Mouse (Mus musculus) intestine, embryonic 16.5 days (tissue): ENCODE measurements around the gene Lrfn1. TPM values are rescaled to one million over a fixed set of nuclear protein-coding genes. Genes with fewer than 3 reads are reported as not detected.
"Not testable (repeated sequence)": the region's sequence is repeated elsewhere in the genome, so short reads cannot be mapped to it uniquely, and the experiment has no call there.

ENCODE experiments used
- ATAC-seq: fragments of 200-750 bp; cut with Nextera tagmentation; 2 replicates; pipeline ENCODE4 v1.8.0; 2017; ENCODE audit warnings: moderate TSS enrichment, moderate library complexity
- H3K27ac ChIP-seq: fragments of 300-500 bp; sonication (generic); 2 replicates; pipeline ENCODE4 v1.5.1; 2014; ENCODE audit warnings: mild to moderate bottlenecking, low read length
- H3K27me3 ChIP-seq: fragments of 300-500 bp; sonication (generic); replicated peaks from 2 replicates; pipeline ENCODE4 v1.6.1; 2014; ENCODE audit warnings: low read length, control low read depth, mixed read lengths; ENCODE audit not compliant: control insufficient read depth, insufficient read depth
- H3K36me3 ChIP-seq: fragments of 300-500 bp; sonication (generic); 2 replicates; pipeline ENCODE4 v1.6.1; 2014; ENCODE audit warnings: low read length, control low read depth; ENCODE audit not compliant: control insufficient read depth, insufficient read depth
- H3K4me1 ChIP-seq: fragments of 300-500 bp; sonication (generic); 2 replicates; pipeline ENCODE4 v1.6.1; 2014; ENCODE audit warnings: low read length, control low read depth, mixed read lengths; ENCODE audit not compliant: control insufficient read depth, insufficient read depth
- H3K4me2 ChIP-seq: fragments of 300-500 bp; sonication (generic); 2 replicates; pipeline ENCODE4 v1.6.1; 2014; ENCODE audit warnings: low read depth, low read length, control low read depth
- H3K4me3 ChIP-seq: fragments of 300-500 bp; sonication (generic); 2 replicates; pipeline ENCODE4 v1.5.1; 2014; ENCODE audit warnings: mild to moderate bottlenecking, low read length
- H3K9ac ChIP-seq: fragments of 300-500 bp; sonication (generic); 2 replicates; pipeline ENCODE4 v1.6.1; 2014; ENCODE audit warnings: low read depth, low read length
- H3K9me3 ChIP-seq: fragments of 300-500 bp; sonication (generic); 2 replicates; pipeline ENCODE4 v1.6.1; 2016; ENCODE audit warnings: low read length, control low read depth; ENCODE audit not compliant: control insufficient read depth
- WGBS: fragments of 180-500 bp; shearing (Covaris S2); extraction: QIAGEN DNeasy Blood & Tissue Kit; methylation state at CpG from one replicate; pipeline ENCODE4 v1.1.7; 2014; 5-methylcytosine and 5-hydroxymethylcytosine counted together
- polyA plus RNA-seq: library from polyadenylated mRNA; unstranded; fragments of >200 nt; fragmentation: Nextera tagmentation; extraction: Ambion mirVana; gene quantifications from 2 replicates; pipeline ENCODE4 v1.2.1, GENCODE M21; 2015

Gene Lrfn1
- polyA plus RNA-seq, 1 experiment from 2014 or later = 1.3 TPM

DNA sequence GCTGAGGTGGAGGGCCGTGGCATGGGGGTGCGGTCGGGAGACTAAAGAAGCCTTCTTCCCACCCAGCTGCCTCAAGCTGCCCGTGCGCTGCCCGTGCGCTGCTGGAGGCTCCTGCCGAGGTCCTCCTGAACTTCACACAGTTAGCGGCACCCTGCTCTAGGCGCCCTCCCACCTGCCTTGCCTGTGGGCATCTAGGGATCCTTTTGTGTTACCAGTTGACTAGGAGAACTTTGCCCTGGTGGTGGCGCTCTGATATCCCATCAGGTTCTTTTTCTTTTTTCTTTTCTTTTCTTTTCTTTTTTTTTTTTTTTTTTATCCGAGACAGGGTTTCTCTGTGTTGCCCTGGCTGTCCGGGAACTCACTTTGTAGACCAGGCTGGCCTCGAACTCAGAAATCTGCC, 39.1 kb downstream of the Lrfn1 start:
- WGBS = 35% methylated on average over 14 of the region's 14 CpGs
- no peaks in the 10 kb centered on the region for H3K9me3 ChIP-seq
- ATAC-seq = no peak; the same call in 1 of the 2 replicates

DNA sequence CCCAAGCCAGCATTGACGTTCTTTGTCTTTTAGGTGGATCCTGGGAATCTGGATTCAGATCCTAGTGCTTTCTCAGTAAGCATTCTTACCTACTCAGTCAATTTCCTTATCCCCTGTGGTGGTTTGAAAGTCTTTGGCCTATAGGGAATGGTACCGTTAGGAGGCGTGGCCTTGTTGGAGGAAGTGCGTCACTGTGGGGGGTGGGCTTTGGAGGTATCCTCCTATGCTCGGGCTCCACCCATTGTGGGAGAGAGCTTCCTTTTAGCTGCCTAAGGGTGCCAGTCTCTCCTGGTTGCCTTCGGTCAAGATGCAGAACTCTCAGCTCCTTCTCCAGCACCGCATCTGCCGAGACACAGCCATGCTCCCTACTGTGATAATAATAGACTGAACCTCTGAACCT, 40.5 kb downstream of the Lrfn1 start:
- Histone ChIP-seq H3K9me3 (no peaks in the 10 kb centered on the region), H3K27ac (no peak overlapping the region), H3K4me3 (no peak overlapping the region), H3K4me2 (no peak overlapping the region), H3K4me1 (peaks cover 7% of the 10 kb centered on the region), H3K36me3 (no peaks in the 10 kb centered on the region), H3K27me3 (no peaks in the 10 kb centered on the region), H3K9ac (no peak overlapping the region)
- WGBS = 92% methylated on average over 8 of the region's 8 CpGs
- no peak for ATAC-seq

More for the DNA sequence above, 39.1 kb downstream of the Lrfn1 start:
- H3K4me2 ChIP-seq = peak overlapping the region; percentile 1; the same call in 1 of the 2 replicates
- no peaks in the 10 kb centered on the region for H3K27me3 ChIP-seq
- 0 out of 2 replicates have a peak overlapping the region, but pooled peaks have one; percentile 7 for H3K4me3 ChIP-seq
- H3K36me3 ChIP-seq = no peaks in the 10 kb centered on the region
- no peak overlapping the region for H3K27ac ChIP-seq
- peaks cover 7% of the 10 kb centered on the region for H3K4me1 ChIP-seq
- no peak overlapping the region for H3K9ac ChIP-seq

DNA sequence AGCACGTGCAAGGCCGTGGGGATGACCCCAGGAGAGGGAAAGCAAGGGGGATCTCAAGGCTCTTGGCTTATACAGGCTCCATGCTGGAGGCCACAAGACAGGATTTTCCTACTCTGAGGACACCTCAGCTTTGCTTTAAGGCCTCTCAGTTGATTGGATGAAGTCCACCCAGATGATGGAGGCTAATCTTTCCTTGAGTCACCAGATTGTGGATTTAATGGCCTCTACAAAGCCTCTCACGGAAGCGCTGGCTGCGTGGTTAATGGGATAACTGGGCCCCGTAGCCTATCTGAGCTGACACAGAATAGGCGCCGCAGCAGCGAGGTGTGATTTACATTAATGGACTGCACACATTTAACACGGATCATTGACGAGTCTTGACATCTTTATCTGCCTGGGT, 43.6 kb downstream of the Lrfn1 start:
- no peak overlapping the region for H3K9ac ChIP-seq
- H3K4me1 ChIP-seq = peaks cover 3% of the 10 kb centered on the region; the same call in 1 of the 2 replicates
- H3K36me3 ChIP-seq = no peaks in the 10 kb centered on the region
- ATAC-seq = no peak
- no peak overlapping the region for H3K27ac ChIP-seq
- WGBS = 79% methylated on average over 11 of the region's 11 CpGs
- H3K27me3 ChIP-seq = no peaks in the 10 kb centered on the region
- H3K4me3 ChIP-seq = no peak overlapping the region
- no peaks in the 10 kb centered on the region for H3K9me3 ChIP-seq
- no peak overlapping the region for H3K4me2 ChIP-seq

DNA sequence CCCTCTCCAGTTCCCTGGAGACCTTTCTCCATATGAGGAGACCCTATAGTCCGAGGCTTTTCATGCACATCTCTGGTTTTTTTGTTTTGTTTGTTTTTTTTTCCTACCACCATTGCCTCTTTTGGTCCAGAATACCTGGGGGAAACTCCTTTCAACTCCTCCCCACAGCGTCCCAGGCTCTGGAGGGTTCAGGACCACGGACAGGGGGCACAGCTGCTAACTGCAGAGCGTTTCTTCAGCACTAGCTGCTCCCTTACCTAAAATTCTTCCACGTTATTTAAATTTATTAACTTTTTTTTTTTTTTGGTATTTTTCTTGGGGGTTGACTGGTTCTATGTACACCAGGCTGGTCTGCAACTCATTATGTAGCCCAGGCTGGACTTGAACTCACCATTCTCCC, 53.8 kb downstream of the Lrfn1 start:
- WGBS = 5% methylated on average over 5 of the region's 5 CpGs
- Histone ChIP-seq H3K4me2 (no peak overlapping the region), H3K9me3 (no peaks in the 10 kb centered on the region), H3K4me3 (no peak overlapping the region), H3K36me3 (no peaks in the 10 kb centered on the region), H3K27me3 (no peaks in the 10 kb centered on the region), H3K27ac (no peak overlapping the region), H3K9ac (no peak overlapping the region), H3K4me1 (no peaks in the 10 kb centered on the region)
- ATAC-seq = no peak

DNA sequence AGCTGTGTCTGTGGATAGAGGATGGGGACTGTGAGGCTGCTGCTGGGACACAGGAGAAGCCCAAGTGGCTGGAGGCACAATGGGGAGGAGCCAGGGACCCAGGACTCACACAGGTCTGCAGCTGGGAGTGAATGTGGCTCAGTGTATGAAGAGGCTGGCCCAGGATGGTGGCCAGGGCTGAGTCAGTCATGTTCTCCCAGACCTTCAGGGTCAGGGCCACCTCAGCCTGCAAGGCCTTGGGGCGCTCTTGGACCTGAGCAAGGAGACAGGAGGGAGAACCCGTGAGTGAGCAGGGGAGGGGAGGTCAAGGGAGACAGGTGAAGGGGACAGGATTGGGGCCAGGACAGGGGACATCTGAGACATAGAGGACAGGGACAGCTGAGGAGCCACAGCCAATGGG, 57.3 kb downstream of the Lrfn1 start:
- WGBS = 69% methylated on average over 2 of the region's 2 CpGs
- not testable (repeated sequence) for ATAC-seq

DNA sequence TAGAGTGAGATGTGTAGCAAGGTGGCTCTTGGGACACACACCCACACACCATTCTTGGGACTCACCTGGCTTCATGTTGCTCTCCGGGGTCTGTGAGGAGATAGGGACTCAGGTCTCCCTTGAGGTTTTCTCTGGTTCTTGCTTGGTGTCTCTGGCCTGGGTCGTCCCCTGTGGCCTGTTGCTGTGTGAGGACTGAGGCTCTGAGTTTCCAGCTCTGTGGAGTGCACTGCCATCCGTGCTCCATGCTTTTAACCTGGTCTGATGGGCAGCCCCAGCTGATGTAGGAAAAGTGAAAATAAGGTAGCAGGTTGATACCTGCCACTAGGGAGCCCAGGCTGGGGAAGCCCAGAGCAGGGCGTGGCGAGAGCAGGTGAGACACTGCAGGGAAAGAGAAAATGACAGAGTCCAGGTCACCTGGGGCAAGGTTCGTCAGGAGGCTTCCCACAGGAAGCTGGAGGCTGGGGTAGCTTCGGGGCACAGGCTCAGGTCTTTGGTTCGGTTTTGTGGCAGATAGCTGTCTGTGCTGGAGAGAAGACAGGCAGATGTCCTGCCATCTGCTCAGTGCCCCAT, 58.7 kb downstream of the Lrfn1 start, which contains the start of gene Ifnl2:
Ifnl2 (minus strand) TSS at position 51 of the 570 bp plus-strand sequence.
- H3K4me3 ChIP-seq, H3K9me3 ChIP-seq, H3K4me1 ChIP-seq, H3K4me2 ChIP-seq, H3K27me3 ChIP-seq, H3K27ac ChIP-seq, H3K36me3 ChIP-seq, H3K9ac ChIP-seq: not testable (repeated sequence)
- peak; percentile 71; the same call in 1 of the 2 replicates for ATAC-seq
- 59% methylated on average over 8 of the region's 8 CpGs for WGBS

More for the DNA sequence above, 57.3 kb downstream of the Lrfn1 start:
- H3K4me2 ChIP-seq, H3K4me3 ChIP-seq, H3K4me1 ChIP-seq, H3K9ac ChIP-seq, H3K9me3 ChIP-seq, H3K36me3 ChIP-seq, H3K27ac ChIP-seq, H3K27me3 ChIP-seq: not testable (repeated sequence)

DNA sequence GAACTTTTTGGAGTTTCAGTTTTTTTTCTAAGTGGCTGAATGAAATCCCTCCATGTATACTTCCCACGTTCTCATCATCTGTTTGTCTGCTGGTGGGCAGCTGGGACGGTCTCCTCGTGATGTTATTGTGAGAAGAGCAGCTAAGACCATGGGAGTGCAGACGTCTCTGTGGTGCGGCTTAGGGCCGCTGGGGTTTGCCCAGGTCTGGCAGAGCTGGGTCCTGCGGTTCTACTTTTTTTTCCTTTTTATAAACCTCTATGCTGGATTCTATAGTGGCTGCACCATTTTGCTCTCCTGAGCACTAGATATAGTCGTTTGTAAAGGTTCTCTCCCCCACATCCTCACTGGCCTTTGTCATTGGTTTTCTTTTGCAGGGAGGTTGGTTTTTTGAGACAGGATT, 59.7 kb downstream of the Lrfn1 start:
- ATAC-seq = no peak
- WGBS = 64% methylated on average over 8 of the region's 8 CpGs
- Histone ChIP-seq H3K27ac (no peak overlapping the region), H3K4me2 (no peak overlapping the region), H3K9ac (no peak overlapping the region), H3K36me3 (no peaks in the 10 kb centered on the region), H3K9me3 (no peaks in the 10 kb centered on the region), H3K27me3 (no peaks in the 10 kb centered on the region), H3K4me3 (no peak overlapping the region), H3K4me1 (no peaks in the 10 kb centered on the region)

Other genes starting within 250 kb of the Lrfn1 start
- gene Eid2, start 184.1 kb upstream of the Lrfn1 start, polyA plus RNA-seq = 0.77 and 0.98 TPM in 2 replicates
- gene Eid2b, start 174.2 kb upstream of the Lrfn1 start, polyA plus RNA-seq = 5.7 and 6.2 TPM in 2 replicates
- gene Selenov, start 160.8 kb upstream of the Lrfn1 start, polyA plus RNA-seq = 0.21 TPM in 1 of 2 replicates, not detected in the other
- gene Dll3, start 149.7 kb upstream of the Lrfn1 start, polyA plus RNA-seq = 2.3 and 3.3 TPM in 2 replicates
- gene Timm50, start 139.9 kb upstream of the Lrfn1 start, polyA plus RNA-seq = 161 and 174 TPM in 2 replicates
- gene Supt5, start 113.2 kb upstream of the Lrfn1 start, polyA plus RNA-seq = 77.1 and 79.2 TPM in 2 replicates
- 977 and 1,010 TPM in 2 replicates for gene Rps16, start 101.3 kb upstream of the Lrfn1 start, polyA plus RNA-seq
- gene Plekhg2, start 79.4 kb upstream of the Lrfn1 start, polyA plus RNA-seq = 37.9 and 38.2 TPM in 2 replicates
- 37.3 and 43.6 TPM in 2 replicates for gene Zfp36, start 71.7 kb upstream of the Lrfn1 start, polyA plus RNA-seq
- gene Med29, start 59.3 kb upstream of the Lrfn1 start, polyA plus RNA-seq = 52.6 and 53.9 TPM in 2 replicates
- 69.2 and 78.7 TPM in 2 replicates for gene Paf1, start 59.0 kb upstream of the Lrfn1 start, polyA plus RNA-seq
- gene Gmfg, start 14.5 kb upstream of the Lrfn1 start, polyA plus RNA-seq = 17.8 and 19.4 TPM in 2 replicates
- not detected in 2 replicates for gene Ifnl2, start 58.5 kb downstream of the Lrfn1 start, polyA plus RNA-seq
- not detected in 2 replicates for gene Ifnl3, start 70.9 kb downstream of the Lrfn1 start, polyA plus RNA-seq
- gene Sycn, start 88.9 kb downstream of the Lrfn1 start, polyA plus RNA-seq = 94.3 and 150 TPM in 2 replicates
- gene Nccrp1, start 95.3 kb downstream of the Lrfn1 start, polyA plus RNA-seq = 0.09 and 0.20 TPM in 2 replicates
- 7.8 and 9.7 TPM in 2 replicates for gene Samd4b, start 146.2 kb downstream of the Lrfn1 start, polyA plus RNA-seq
- gene Pak4, start 146.2 kb downstream of the Lrfn1 start, polyA plus RNA-seq = 51.2 and 55.4 TPM in 2 replicates
- gene Acp7, start 179.4 kb downstream of the Lrfn1 start, polyA plus RNA-seq = not detected in 2 replicates
- 2.1 and 3.0 TPM in 2 replicates for gene Fbxo27, start 240.9 kb downstream of the Lrfn1 start, polyA plus RNA-seq